Mouse (Mus musculus) forebrain, embryonic 15.5 days (tissue): ENCODE results near the gene Gm18336. TPM values are rescaled to one million over a fixed set of nuclear protein-coding genes. Genes with fewer than 3 reads are reported as not detected.

Experiments
- ATAC-seq: fragments of 200-750 bp; cut with Nextera tagmentation; replicated peaks from 2 replicates; pipeline ENCODE4 v1.8.0; 2017; ENCODE audit warnings: mild to moderate bottlenecking, moderate TSS enrichment, moderate library complexity
- H3K27ac ChIP-seq: fragments of 300-500 bp; sonication (generic); replicated peaks from 2 replicates; pipeline ENCODE4 v1.5.1; 2015; ENCODE audit warnings: mild to moderate bottlenecking, inconsistent platforms
- H3K27me3 ChIP-seq: fragments of 300-500 bp; sonication (generic); 2 replicates; pipeline ENCODE4 v1.6.1; 2015; ENCODE audit warnings: inconsistent platforms
- H3K36me3 ChIP-seq: fragments of 300-500 bp; sonication (generic); 2 replicates; pipeline ENCODE4 v1.6.1; 2015; ENCODE audit warnings: mild to moderate bottlenecking, inconsistent platforms
- H3K4me1 ChIP-seq: fragments of 300-500 bp; sonication (generic); 2 replicates; pipeline ENCODE4 v1.6.1; 2015; ENCODE audit warnings: inconsistent platforms
- H3K4me2 ChIP-seq: fragments of 300-500 bp; sonication (generic); replicated peaks from 2 replicates; pipeline ENCODE4 v1.6.1; 2015; ENCODE audit warnings: mild to moderate bottlenecking, inconsistent platforms
- H3K4me3 ChIP-seq: fragments of 300-500 bp; sonication (generic); 2 replicates; pipeline ENCODE4 v1.5.1; 2015; ENCODE audit warnings: mild to moderate bottlenecking, inconsistent platforms
- H3K9ac ChIP-seq: fragments of 300-500 bp; sonication (generic); replicated peaks from 2 replicates; pipeline ENCODE4 v1.6.1; 2015; ENCODE audit warnings: mild to moderate bottlenecking, inconsistent platforms
- H3K9me3 ChIP-seq: fragments of 300-500 bp; sonication (generic); 2 replicates; pipeline ENCODE4 v1.6.1; 2016; ENCODE audit warnings: inconsistent platforms
- WGBS: fragments of 180-500 bp; shearing (Covaris S2); methylation state at CpG from one replicate; pipeline ENCODE4 v1.1.7; 2015; ENCODE audit warnings: mixed read lengths; 5-methylcytosine and 5-hydroxymethylcytosine counted together
- polyA plus RNA-seq: library from polyadenylated mRNA; unstranded; fragments of >200 nt; fragmentation: Nextera tagmentation; extraction: Ambion mirVana; gene quantifications from 2 replicates; pipeline ENCODE4 v1.2.1, GENCODE M21; 2015

Gene Gm18336
- polyA plus RNA-seq, 1 experiment from 2014 or later: not detected

GRCm38 (mm10) chrX:73363291-73363690 is 35.2 kb downstream of the Gm18336 start:
- Histone ChIP-seq H3K36me3 (no peaks in the 10 kb centered on the region), H3K4me1 (no peaks in the 10 kb centered on the region), H3K4me2 (no peak overlapping the region), H3K27ac (no peak overlapping the region), H3K4me3 (no peak overlapping the region), H3K9ac (no peak overlapping the region), H3K9me3 (no peaks in the 10 kb centered on the region), H3K27me3 (no peaks in the 10 kb centered on the region)
- ATAC-seq: no peak

- Histone ChIP-seq H3K27me3 (no peaks in the 10 kb centered on the region), H3K36me3 (peaks cover 32% of the 10 kb centered on the region), H3K27ac (no peak overlapping the region), H3K9me3 (no peaks in the 10 kb centered on the region), H3K4me2 (no peak overlapping the region), H3K4me1 (no peaks in the 10 kb centered on the region), H3K9ac (no peak overlapping the region), H3K4me3 (no peak overlapping the region)
- 64% methylated on average over 1 of the region's 1 CpGs for WGBS
- no peak for ATAC-seq
Observed at GRCm38 (mm10) chrX:73356719-73357118, 41.8 kb downstream of the Gm18336 start.

GRCm38 (mm10) chrX:73356163-73356562 is 42.4 kb downstream of the Gm18336 start:
- Histone ChIP-seq H3K27me3 (no peaks in the 10 kb centered on the region), H3K9ac (no peak overlapping the region), H3K4me2 (no peak overlapping the region), H3K9me3 (no peaks in the 10 kb centered on the region), H3K36me3 (peaks cover 35% of the 10 kb centered on the region), H3K4me1 (no peaks in the 10 kb centered on the region), H3K4me3 (no peak overlapping the region), H3K27ac (no peak overlapping the region)
- 91% methylated on average over 2 of the region's 2 CpGs for WGBS
- ATAC-seq: no peak

Other genes with a start within 250 kb of the Gm18336 start
- not detected in 2 replicates for gene Xlr5b, start 249.9 kb downstream of the Gm18336 start, polyA plus RNA-seq
- 0.22 and 0.70 TPM in 2 replicates for gene DXBay18, start 249.3 kb downstream of the Gm18336 start, polyA plus RNA-seq
- gene Spin2d, start 221.7 kb downstream of the Gm18336 start, polyA plus RNA-seq: not detected in 2 replicates
- 12.6 and 16.1 TPM in 2 replicates for gene Xlr3b, start 206.5 kb downstream of the Gm18336 start, polyA plus RNA-seq
- gene Xlr4b, start 184.4 kb downstream of the Gm18336 start, polyA plus RNA-seq: 0.34 and 0.50 TPM in 2 replicates
- gene F8a, start 170.4 kb downstream of the Gm18336 start, polyA plus RNA-seq: 25.6 and 28.0 TPM in 2 replicates
- gene Xlr4c, start 155.6 kb downstream of the Gm18336 start, polyA plus RNA-seq: 0.14 TPM in 1 of 2 replicates, not detected in the other
- not detected in 2 replicates for gene Xlr3c, start 133.3 kb downstream of the Gm18336 start, polyA plus RNA-seq
- gene Xlr5a, start 105.8 kb downstream of the Gm18336 start, polyA plus RNA-seq: not detected in 2 replicates
- gene Xlr5c, start 105.8 kb downstream of the Gm18336 start, polyA plus RNA-seq: not detected in 2 replicates
- gene Gm45015, start 61.9 kb downstream of the Gm18336 start, polyA plus RNA-seq: not detected in 2 replicates
- gene Zfp275, start 56.1 kb downstream of the Gm18336 start, polyA plus RNA-seq: 11.6 and 12.0 TPM in 2 replicates
- 0.62 and 0.72 TPM in 2 replicates for gene Zfp92, start 12.4 kb upstream of the Gm18336 start, polyA plus RNA-seq
- not detected in 2 replicates for gene Trex2, start 36.6 kb upstream of the Gm18336 start, polyA plus RNA-seq
- gene Haus7, start 60.3 kb upstream of the Gm18336 start, polyA plus RNA-seq: 58.0 and 61.1 TPM in 2 replicates
- gene Bgn, start 84.9 kb upstream of the Gm18336 start, polyA plus RNA-seq: 12.8 and 13.4 TPM in 2 replicates
- gene Atp2b3, start 104.3 kb upstream of the Gm18336 start, polyA plus RNA-seq: 3.7 and 4.4 TPM in 2 replicates
- gene Dusp9, start 240.7 kb upstream of the Gm18336 start, polyA plus RNA-seq: 0.33 and 0.43 TPM in 2 replicates